Mouse (Mus musculus): ENCODE measurements at regions not wholly inside any gene's neighbourhood (a gene's known extent, or its start where the extent isn't known, plus 50 kb on each side); places are given as distances from the start of the nearest gene placed in this dataset.

DNA sequence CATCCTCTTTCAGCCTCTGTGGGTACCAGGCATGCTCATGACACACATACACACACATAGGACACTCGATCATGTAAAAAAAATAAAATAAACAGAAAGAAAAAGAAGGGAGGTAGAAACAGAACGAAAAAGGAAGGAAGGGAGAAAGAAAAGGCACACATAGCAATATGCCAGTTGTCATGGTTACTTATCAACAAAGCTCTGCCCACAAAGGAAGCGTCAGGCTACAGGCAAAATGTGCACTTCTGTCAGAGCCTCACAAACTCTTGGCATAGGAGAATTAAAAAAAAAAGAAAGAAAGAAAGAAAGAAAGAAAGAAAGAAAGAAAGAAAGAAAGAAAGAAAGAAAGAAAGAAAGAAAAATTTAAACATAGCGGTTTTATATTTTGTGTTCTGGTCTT, 56.9 kb upstream of the Sox2 start:
- Histone ChIP-seq H3K4me1 (replicated peaks) (no peaks in the 10 kb centered on the region), H3K27me3 (replicated peaks) (no peaks in the 10 kb centered on the region), H3K9me3 (no peaks in the 10 kb centered on the region), H3K4me3 (replicated peaks) (no peak overlapping the region), H3K27ac (no peak overlapping the region), H3K9ac (no peak overlapping the region), H3K4me2 (replicated peaks) (no peak overlapping the region), H3K36me3 (no peaks in the 10 kb centered on the region)
- no peak for ATAC-seq
- 71% methylated on average over 4 of the region's 4 CpGs for WGBS

DNA sequence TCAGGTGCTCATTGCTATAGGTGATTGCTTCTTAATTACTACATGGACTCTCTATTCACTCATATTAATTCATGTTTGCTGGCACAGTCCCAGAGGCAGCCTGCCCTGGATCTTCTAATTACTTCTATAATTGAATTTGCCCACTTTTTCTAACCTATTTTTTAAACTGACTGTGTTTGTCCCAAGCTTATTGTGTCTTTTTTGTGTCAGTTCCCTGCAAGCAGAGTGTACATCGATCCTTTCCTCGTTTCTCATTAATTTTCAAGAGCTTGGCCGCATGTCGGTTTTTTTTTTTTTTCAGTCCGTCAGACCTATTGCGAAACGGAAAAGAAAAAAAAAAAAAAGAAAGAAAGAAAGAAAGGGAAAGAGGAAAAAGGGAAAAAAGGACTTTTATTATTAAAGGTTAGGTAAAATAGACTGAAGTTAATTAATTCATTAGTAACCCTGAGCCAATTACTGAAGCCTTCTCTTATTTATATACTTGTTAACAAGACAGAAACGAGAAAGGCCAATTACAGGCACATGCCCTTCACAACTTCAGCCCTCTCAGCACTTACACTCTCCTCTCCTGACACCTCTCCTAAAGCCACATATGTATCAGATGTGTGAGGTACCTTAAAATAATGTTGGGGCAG, 72.2 kb upstream of the Sox2 start:
- Histone ChIP-seq H3K4me1 (replicated peaks) (no peaks in the 10 kb centered on the region), H3K27me3 (replicated peaks) (no peaks in the 10 kb centered on the region), H3K9me3 (no peaks in the 10 kb centered on the region), H3K27ac (no peak overlapping the region), H3K4me2 (replicated peaks) (no peak overlapping the region), H3K4me3 (replicated peaks) (no peak overlapping the region), H3K9ac (no peak overlapping the region), H3K36me3 (no peaks in the 10 kb centered on the region)
- WGBS: 72% methylated on average over 8 of the region's 8 CpGs
- ATAC-seq: no peak

DNA sequence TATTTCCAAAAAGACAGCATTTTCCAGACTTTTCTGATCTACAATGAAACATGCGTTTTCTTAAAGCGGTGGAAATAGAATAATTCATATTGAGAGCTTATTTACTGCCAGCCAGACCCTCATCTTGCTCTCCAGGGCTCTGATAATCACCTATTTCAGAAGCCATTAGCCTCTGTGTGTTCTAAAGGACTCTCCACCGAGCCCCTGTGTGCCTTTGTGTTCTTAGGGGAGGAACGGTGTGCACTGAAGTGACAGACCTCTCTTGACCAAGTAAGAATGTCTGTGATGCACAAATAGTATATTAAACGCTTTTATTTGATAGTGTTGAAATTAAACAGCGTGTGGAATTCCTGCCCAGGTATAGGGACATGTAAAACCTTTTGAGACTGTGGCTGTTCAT, 73.1 kb upstream of the Sox2 start:
- 78% methylated on average over 6 of the region's 6 CpGs for WGBS
- no peak for ATAC-seq
- Histone ChIP-seq H3K4me1 (replicated peaks) (no peaks in the 10 kb centered on the region), H3K4me3 (replicated peaks) (no peak overlapping the region), H3K36me3 (no peaks in the 10 kb centered on the region), H3K9me3 (no peaks in the 10 kb centered on the region), H3K27me3 (replicated peaks) (no peaks in the 10 kb centered on the region), H3K9ac (no peak overlapping the region), H3K4me2 (replicated peaks) (no peak overlapping the region), H3K27ac (no peak overlapping the region)

DNA sequence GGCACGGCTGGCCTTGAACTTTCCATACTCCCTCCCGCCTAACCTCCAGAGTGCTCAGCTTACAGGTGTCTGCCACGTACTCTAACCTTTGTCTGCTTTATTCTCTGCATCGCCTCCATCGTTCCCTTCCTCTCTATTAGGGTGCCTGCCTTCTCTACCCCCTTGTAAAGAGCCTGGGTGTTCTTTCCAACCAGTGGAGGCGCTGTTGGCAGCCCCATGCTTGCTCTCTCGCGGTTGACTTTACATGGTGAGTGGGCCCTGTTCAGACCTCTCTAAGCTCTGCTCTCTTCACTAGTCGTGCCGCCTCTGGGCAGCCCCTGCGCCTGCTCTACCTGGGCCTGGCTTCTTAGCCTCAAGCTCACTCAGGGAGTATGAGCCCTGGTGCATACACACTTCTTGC, 74.0 kb upstream of the Sox2 start:
- Histone ChIP-seq H3K36me3 (no peaks in the 10 kb centered on the region), H3K27me3 (replicated peaks) (no peaks in the 10 kb centered on the region), H3K9me3 (no peaks in the 10 kb centered on the region), H3K4me3 (replicated peaks) (no peak overlapping the region), H3K9ac (no peak overlapping the region), H3K4me2 (replicated peaks) (no peak overlapping the region), H3K4me1 (replicated peaks) (no peaks in the 10 kb centered on the region), H3K27ac (no peak overlapping the region)
- ATAC-seq: no peak
- WGBS: 47% methylated on average over 11 of the region's 11 CpGs

DNA sequence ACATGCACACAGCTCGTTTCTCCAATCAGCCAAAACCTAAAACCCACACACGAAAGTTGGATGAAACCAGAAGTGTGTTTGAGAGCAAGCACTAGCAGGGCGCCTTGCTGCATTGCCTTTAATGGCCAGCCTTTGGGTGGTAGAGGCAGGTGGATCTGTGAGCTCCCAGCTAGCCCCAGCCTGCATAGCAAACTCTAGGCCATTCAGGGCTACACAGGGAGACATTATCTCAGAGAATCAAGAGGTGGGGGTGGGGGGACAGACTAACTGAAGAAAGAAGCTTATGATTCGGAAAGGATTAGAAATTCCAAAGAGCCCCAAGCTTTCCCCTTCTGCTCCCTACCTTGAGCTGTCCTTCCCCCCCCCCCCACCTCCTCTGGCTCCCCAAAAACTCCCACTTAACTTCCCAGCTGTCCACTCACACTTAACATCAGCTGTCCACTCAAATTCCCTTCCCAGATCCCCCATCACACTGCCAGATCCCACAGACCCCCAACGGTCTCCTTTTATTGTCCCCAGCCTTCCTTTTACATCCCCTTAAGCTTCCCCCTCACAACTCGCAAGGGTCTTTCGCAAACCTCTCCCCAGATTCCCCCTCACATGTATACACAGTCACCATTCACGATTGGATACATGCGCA, 75.4 kb upstream of the Sox2 start:
- no peak for ATAC-seq

DNA sequence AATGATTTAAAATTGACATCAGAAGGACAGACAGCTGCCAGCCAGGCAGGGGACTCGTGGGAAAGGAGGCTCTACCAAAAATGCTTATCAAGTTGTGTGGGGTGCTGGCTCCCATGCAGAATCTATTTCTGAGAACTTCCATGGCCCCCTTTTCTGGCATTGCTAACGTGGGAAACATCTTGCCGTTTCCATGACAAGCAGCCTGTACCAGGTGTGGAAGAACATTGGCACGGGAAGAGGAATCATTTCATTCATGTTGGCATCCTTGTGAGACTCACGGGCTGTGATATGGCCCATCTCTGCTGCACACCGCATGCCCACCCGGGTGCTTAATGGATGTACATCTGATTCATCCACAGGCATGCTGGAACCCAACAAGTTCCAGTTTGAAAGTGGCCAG, 76.9 kb upstream of the Sox2 start:
- Histone ChIP-seq H3K4me2 (replicated peaks) (no peak overlapping the region), H3K9me3 (no peaks in the 10 kb centered on the region), H3K4me3 (replicated peaks) (no peak overlapping the region), H3K4me1 (replicated peaks) (no peaks in the 10 kb centered on the region), H3K9ac (no peak overlapping the region), H3K36me3 (no peaks in the 10 kb centered on the region), H3K27ac (no peak overlapping the region), H3K27me3 (replicated peaks) (no peaks in the 10 kb centered on the region)
- 86% methylated on average over 7 of the region's 7 CpGs for WGBS
- ATAC-seq: no peak

More for the DNA sequence above, 75.4 kb upstream of the Sox2 start:
- Histone ChIP-seq H3K27ac (no peak overlapping the region), H3K4me3 (replicated peaks) (no peak overlapping the region), H3K9ac (no peak overlapping the region), H3K27me3 (replicated peaks) (no peaks in the 10 kb centered on the region), H3K9me3 (no peaks in the 10 kb centered on the region), H3K4me1 (replicated peaks) (no peaks in the 10 kb centered on the region), H3K4me2 (replicated peaks) (no peak overlapping the region), H3K36me3 (no peaks in the 10 kb centered on the region)
- 75% methylated on average over 9 of the region's 9 CpGs for WGBS

DNA sequence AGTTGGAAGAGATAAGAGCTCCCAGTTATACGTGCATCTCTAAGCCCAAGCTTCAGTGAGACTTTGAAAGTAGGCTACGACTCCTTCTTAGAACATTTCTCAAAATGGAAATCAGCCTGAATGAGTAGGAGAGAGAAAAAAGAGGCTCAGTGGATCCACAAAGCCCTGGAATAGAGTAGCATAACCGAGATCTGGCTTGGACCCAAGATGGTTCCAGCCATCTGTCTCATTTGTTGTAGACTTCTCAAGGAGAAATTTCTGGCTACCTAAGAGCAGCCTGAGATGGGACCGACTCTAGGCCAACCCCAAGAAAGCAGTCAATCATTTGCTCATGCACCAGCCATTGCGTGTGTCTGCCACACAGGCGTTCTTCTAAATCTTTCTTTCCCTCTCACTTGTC, 78.1 kb upstream of the Sox2 start:
- no peaks in the 10 kb centered on the region for H3K4me1 ChIP-seq (replicated peaks)
- H3K27ac ChIP-seq: no peak overlapping the region
- WGBS: 85% methylated on average over 6 of the region's 6 CpGs
- no peak overlapping the region for H3K4me3 ChIP-seq (replicated peaks)
- H3K9me3 ChIP-seq: no peaks in the 10 kb centered on the region
- no peak overlapping the region for H3K4me2 ChIP-seq (replicated peaks)
- no peak for ATAC-seq
- no peaks in the 10 kb centered on the region for H3K36me3 ChIP-seq
- H3K9ac ChIP-seq: no peak overlapping the region
- H3K27me3 ChIP-seq (replicated peaks): no peaks in the 10 kb centered on the region

DNA sequence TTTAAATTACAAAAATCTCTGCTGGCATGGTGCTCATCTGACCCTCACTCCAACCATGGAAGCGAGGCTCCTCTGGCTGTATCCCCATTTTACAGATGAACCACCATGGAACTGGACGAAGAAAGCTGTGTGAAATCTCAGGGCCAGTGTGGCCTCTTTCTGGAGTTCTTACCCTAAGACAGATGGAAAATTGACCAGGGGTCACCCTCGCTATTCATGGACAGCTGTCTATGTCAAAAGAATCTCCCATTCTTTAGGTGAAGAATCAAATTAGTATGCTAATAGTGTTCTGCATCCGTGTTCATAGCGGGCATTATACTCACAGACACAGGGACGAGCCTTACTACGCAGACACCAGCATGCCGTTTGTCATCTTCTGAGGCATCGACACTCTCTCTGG, 78.6 kb upstream of the Sox2 start:
- no peak overlapping the region for H3K4me3 ChIP-seq (replicated peaks)
- H3K4me1 ChIP-seq (replicated peaks): no peaks in the 10 kb centered on the region
- 86% methylated on average over 9 of the region's 9 CpGs for WGBS
- ATAC-seq: no peak
- no peak overlapping the region for H3K9ac ChIP-seq
- H3K36me3 ChIP-seq: no peaks in the 10 kb centered on the region
- H3K27me3 ChIP-seq (replicated peaks): no peaks in the 10 kb centered on the region
- no peaks in the 10 kb centered on the region for H3K9me3 ChIP-seq
- H3K27ac ChIP-seq: no peak overlapping the region
- no peak overlapping the region for H3K4me2 ChIP-seq (replicated peaks)

DNA sequence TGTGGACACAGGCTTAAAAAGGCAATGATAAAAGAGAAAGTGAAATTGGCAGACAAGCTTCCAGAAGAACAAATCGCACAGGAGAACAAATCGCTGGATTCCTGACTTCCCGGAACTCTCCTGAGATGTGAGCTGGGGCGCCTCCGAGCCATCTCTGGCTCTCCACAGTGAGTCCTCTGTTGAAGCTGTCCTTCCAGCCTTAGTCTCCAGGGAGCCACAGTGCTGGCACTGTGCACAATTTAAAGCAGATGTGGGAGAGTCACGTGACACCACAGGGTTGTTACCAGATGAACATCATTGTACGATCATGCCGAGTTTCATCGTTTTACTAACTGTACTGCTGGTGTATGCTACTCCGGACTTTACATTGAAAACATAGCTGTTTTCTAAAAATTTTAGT, 80.2 kb upstream of the Sox2 start:
- Histone ChIP-seq H3K27me3 (replicated peaks) (no peaks in the 10 kb centered on the region), H3K4me1 (replicated peaks) (no peaks in the 10 kb centered on the region), H3K4me2 (replicated peaks) (no peak overlapping the region), H3K9me3 (no peaks in the 10 kb centered on the region), H3K4me3 (replicated peaks) (no peak overlapping the region), H3K36me3 (no peaks in the 10 kb centered on the region), H3K9ac (no peak overlapping the region), H3K27ac (no peak overlapping the region)
- 78% methylated on average over 10 of the region's 10 CpGs for WGBS
- ATAC-seq: no peak

DNA sequence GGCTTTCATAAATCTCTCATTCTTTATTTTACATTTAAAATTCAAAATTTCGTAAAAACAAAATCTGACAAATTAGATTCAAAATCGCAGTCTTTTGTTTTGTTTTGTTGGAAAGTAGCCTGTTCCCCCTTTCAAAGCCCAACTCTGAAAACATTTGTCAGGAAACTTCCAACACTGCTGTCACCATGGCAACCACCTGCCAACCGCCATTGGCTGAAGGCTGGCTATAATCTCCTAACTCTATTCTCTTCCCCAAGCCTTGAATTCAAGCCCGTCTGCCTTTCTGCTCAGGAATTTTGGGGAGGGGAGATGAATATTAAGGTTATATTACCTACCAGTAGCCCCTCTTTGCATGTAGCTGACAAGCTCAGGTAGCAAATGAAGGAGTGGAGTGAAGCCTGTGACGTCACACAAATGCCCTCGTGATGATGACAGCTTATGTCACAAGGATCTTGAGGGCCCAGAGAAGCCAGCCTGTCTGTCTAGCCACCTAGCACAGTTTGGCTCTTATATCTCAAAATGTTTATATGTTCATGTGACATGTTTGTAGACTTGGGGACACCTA, 82.0 kb upstream of the Sox2 start:
- no peaks in the 10 kb centered on the region for H3K4me1 ChIP-seq (replicated peaks)
- H3K36me3 ChIP-seq: no peaks in the 10 kb centered on the region
- no peak overlapping the region for H3K9ac ChIP-seq
- H3K9me3 ChIP-seq: no peaks in the 10 kb centered on the region
- no peaks in the 10 kb centered on the region for H3K27me3 ChIP-seq (replicated peaks)
- 67% methylated on average over 6 of the region's 6 CpGs for WGBS
- no peak overlapping the region for H3K4me2 ChIP-seq (replicated peaks)
- H3K4me3 ChIP-seq (replicated peaks): no peak overlapping the region
- H3K27ac ChIP-seq: no peak overlapping the region
- ATAC-seq: no peak

DNA sequence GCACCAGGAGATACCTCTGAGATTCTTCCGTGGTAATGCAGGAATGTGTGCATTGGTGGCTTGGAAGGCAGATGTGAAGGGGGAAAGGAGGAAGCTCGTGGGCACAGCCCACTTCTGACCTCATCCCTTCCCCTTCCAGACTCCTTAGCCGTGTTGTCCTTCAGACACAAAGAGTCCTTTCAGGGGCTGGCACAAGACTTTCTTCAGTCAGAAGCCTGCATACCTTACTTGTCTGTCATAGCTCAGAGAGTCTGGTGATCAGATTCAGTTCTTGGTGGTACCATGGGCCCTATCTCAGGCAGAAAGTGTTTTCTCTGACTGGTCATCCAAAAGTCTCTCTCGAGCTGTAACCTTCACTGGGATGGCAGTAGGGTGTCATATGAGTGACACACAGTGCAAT, 84.8 kb upstream of the Sox2 start:
- no peak for ATAC-seq
- Histone ChIP-seq H3K9ac (no peak overlapping the region), H3K4me2 (replicated peaks) (no peak overlapping the region), H3K36me3 (no peaks in the 10 kb centered on the region), H3K4me1 (replicated peaks) (no peaks in the 10 kb centered on the region), H3K27ac (no peak overlapping the region), H3K9me3 (no peaks in the 10 kb centered on the region), H3K4me3 (replicated peaks) (no peak overlapping the region), H3K27me3 (replicated peaks) (no peaks in the 10 kb centered on the region)
- 56% methylated on average over 4 of the region's 4 CpGs for WGBS

DNA sequence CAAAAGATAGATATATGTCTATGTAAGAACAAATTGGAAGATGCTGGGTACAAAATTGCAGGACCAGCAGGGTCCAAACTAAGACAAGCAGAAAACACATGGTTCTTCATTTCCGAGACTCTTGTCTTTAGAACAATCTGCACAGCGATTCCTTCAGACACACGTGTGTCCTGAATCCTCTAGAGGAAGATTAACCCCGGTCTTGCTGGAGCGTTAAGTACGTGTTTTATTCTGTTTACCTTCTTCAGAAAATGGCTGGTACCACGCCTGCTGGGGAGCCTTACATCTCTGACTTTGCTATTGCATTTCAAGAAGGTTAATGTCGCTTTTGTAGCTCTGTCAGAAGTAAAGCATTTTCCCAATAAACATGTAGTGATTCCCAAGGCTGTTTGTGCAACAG, 87.3 kb upstream of the Sox2 start:
- no peak for ATAC-seq
- WGBS: 50% methylated on average over 8 of the region's 8 CpGs
- Histone ChIP-seq H3K4me3 (replicated peaks) (no peak overlapping the region), H3K27me3 (replicated peaks) (no peaks in the 10 kb centered on the region), H3K4me1 (replicated peaks) (no peaks in the 10 kb centered on the region), H3K27ac (no peak overlapping the region), H3K36me3 (no peaks in the 10 kb centered on the region), H3K9me3 (no peaks in the 10 kb centered on the region), H3K4me2 (replicated peaks) (no peak overlapping the region), H3K9ac (no peak overlapping the region)

DNA sequence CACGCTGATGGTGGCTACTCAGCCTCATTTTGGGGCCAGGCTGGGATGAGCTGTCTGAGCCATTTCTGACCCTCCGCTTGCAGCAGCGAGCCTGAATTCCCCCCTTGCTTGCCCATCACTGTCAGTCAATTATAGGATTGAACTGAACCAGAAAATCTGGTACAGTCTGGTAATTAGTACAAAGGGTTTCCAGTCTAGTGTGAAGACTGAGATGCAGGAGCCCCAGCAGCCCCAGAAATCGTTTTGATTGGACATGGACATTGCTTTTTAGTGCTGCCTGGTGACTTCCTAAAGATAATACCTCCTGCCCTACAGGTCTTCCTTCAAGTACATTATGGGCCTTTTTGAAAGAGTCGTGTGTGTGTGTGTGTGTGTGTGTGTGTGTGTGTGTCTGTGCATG, 88.5 kb upstream of the Sox2 start:
- Histone ChIP-seq H3K4me3 (replicated peaks) (no peak overlapping the region), H3K27me3 (replicated peaks) (no peaks in the 10 kb centered on the region), H3K9ac (no peak overlapping the region), H3K4me1 (replicated peaks) (no peaks in the 10 kb centered on the region), H3K9me3 (no peaks in the 10 kb centered on the region), H3K4me2 (replicated peaks) (no peak overlapping the region), H3K36me3 (no peaks in the 10 kb centered on the region), H3K27ac (no peak overlapping the region)
- ATAC-seq: no peak
- WGBS: 70% methylated on average over 5 of the region's 5 CpGs
